Mouse (Mus musculus): ENCODE results near the gene Kdm5c.

DNA sequence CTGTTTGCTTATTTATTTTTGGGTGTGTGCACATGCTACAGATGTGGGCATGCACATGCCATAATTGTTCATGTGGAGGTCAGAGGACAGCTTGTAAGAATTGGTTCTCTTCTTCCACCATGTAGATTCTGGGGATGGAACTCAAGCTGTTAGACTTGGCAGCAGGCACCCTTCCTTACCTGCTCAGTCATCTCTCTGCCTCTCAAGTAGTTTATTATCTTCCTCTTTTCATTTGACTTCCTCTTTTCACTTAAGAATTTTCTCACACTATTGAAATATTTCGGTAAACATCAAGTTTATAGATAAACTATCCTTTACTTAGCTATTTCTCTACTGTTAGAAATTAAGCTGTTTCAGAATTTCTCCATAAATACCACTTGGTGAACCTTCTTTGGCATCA lies 18.1 kb upstream of the Kdm5c start:
- TF ChIP-seq CTCF (IDR thresholded peaks at IDR 0.05; ENCODE audit: insufficient read depth, low read length) (no peak), POLR2A (IDR thresholded peaks at IDR 0.05; ENCODE audit: borderline replicate concordance, extremely low read depth, low read depth, low read length) (no peak)

Measured in lung, adult 2 months (tissue).